Mouse (Mus musculus) stomach, embryonic 16.5 days (tissue): ENCODE data around the gene 4931406C07Rik. TPM values are rescaled to one million over a fixed set of nuclear protein-coding genes. Genes with fewer than 3 reads are reported as not detected.
"Not testable (repeated sequence)": the region's sequence is repeated elsewhere in the genome, so short reads cannot be mapped to it uniquely, and the experiment has no call there.

Source experiments
- ATAC-seq: fragments of 200-750 bp; cut with Nextera tagmentation; 2 replicates; pipeline ENCODE4 v1.8.0; 2017; ENCODE audit warnings: moderate number of reproducible peaks, moderate TSS enrichment; ENCODE audit not compliant: insufficient read depth, low FRiP score
- H3K27ac ChIP-seq: fragments of 300-500 bp; sonication (generic); 2 replicates; pipeline ENCODE4 v1.5.1; 2014; ENCODE audit warnings: low read length
- H3K27me3 ChIP-seq: fragments of 300-500 bp; sonication (generic); 2 replicates; pipeline ENCODE4 v1.6.1; 2014; ENCODE audit warnings: low read length, control low read depth, mixed read lengths; ENCODE audit not compliant: control insufficient read depth, insufficient read depth
- H3K36me3 ChIP-seq: fragments of 300-500 bp; sonication (generic); 2 replicates; pipeline ENCODE4 v1.6.1; 2014; ENCODE audit warnings: low read length; ENCODE audit not compliant: control insufficient read depth, insufficient read depth
- H3K4me1 ChIP-seq: fragments of 300-500 bp; sonication (generic); 2 replicates; pipeline ENCODE4 v1.6.1; 2014; ENCODE audit warnings: low read length, control low read depth, mixed read lengths; ENCODE audit not compliant: control insufficient read depth, insufficient read depth
- H3K4me2 ChIP-seq: fragments of 300-500 bp; sonication (generic); 2 replicates; pipeline ENCODE4 v1.6.1; 2014; ENCODE audit warnings: low read depth, low read length, mixed read lengths
- H3K4me3 ChIP-seq: fragments of 300-500 bp; sonication (generic); replicated peaks from 2 replicates; pipeline ENCODE4 v1.5.1; 2014; ENCODE audit warnings: mild to moderate bottlenecking, low read length
- H3K9ac ChIP-seq: fragments of 300-500 bp; sonication (generic); 2 replicates; pipeline ENCODE4 v1.6.1; 2014; ENCODE audit warnings: low read length
- H3K9me3 ChIP-seq: fragments of 300-500 bp; sonication (generic); replicated peaks from 2 replicates; pipeline ENCODE4 v1.6.1; 2016; ENCODE audit warnings: low read length, control low read depth; ENCODE audit not compliant: control insufficient read depth
- WGBS: fragments of 180-500 bp; shearing (Covaris S2); extraction: QIAGEN DNeasy Blood & Tissue Kit; methylation state at CpG from one replicate; pipeline ENCODE4 v1.1.7; 2014; 5-methylcytosine and 5-hydroxymethylcytosine counted together
- polyA plus RNA-seq: library from polyadenylated mRNA; unstranded; fragments of >200 nt; fragmentation: Nextera tagmentation; extraction: Ambion mirVana; gene quantifications from 2 replicates; pipeline ENCODE4 v1.2.1, GENCODE M21; 2015

Gene 4931406C07Rik
- polyA plus RNA-seq, result 8.9 and 9.0 TPM in 2 replicates

DNA sequence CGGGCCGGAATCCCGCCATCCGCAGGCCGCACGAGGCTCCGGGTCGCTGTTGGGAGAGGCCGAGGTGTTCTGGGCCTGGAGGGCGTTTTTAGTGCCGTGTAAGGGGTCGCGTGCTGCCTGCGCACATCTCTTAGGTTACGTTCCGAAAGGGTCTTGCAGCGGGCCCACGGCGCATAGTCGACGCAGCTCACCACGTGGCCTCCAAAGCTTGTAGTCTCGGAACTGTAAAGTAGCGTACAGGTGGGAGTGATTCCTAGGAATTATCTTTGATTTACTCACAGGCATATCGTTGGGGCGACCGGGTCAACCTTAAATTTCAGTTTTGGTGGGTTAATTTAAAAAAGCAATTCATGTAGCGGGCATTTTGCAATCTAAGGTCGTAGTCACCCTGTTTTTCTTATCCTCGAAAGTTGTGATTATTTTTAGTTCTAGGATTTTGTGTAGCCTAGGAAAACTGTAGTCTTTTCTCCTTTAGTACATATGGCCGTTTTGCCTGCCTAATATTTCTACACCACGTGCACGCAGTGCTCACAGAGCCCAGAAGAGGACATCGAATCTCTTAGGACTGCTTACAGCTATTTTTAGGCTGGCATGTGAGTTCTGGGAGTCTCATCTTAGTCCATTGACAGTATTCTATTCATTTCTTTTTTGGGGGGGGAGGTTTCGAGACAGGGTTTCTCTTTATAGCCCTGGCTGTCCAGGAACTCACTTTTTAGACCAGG, at the start of gene 4931406C07Rik:
Gene 4931406C07Rik (minus strand): TSS at position 51 of the 722 bp plus-strand sequence.
- WGBS, result under 1% methylated on average over 35 of the region's 35 CpGs

DNA sequence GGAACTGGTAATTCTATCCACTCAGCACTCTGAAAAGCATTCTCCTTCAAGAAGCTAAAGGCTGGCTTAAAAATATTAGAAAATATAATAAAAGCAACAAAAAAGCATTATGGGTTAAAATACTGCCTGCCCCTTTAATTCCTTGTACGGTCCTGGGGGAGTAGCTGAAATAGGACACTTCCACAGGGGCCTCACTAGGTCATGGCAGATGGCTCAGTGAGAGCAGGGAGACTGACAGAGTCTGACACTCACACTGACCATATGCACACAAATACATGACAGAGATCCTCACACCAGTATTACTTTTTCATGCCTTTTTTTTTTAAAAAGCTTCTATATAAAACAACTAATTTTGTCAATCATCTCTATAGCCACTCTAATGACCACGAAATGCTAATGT, 43.7 kb upstream of the 4931406C07Rik start:
- WGBS, result 64% methylated on average over 2 of the region's 2 CpGs
- peaks cover 12% of the 10 kb centered on the region; the same call in 1 of the 2 replicates for H3K36me3 ChIP-seq
- no peak overlapping the region for H3K27ac ChIP-seq
- no peaks in the 10 kb centered on the region for H3K4me1 ChIP-seq
- no peak overlapping the region for H3K4me3 ChIP-seq
- H3K4me2 ChIP-seq, result no peak overlapping the region
- no peak for ATAC-seq
- H3K9ac ChIP-seq, result no peak overlapping the region
- no peaks in the 10 kb centered on the region for H3K27me3 ChIP-seq
- no peaks in the 10 kb centered on the region for H3K9me3 ChIP-seq

More for the DNA sequence above, at the start of gene 4931406C07Rik:
- peak within 1 kb of the TSS; percentile 73 for H3K4me2 ChIP-seq
- H3K9me3 ChIP-seq, result no peaks in the 10 kb centered on the region
- peak; percentile 65 for ATAC-seq
- H3K4me1 ChIP-seq, result peaks cover 14% of the 10 kb centered on the region
- peaks cover 18% of the 10 kb centered on the region for H3K36me3 ChIP-seq
- no peaks in the 10 kb centered on the region for H3K27me3 ChIP-seq
- H3K27ac ChIP-seq, result peak within 1 kb of the TSS; percentile 96
- peak within 1 kb of the TSS; percentile 98 for H3K9ac ChIP-seq
- peak within 1 kb of the TSS; percentile 98 for H3K4me3 ChIP-seq

DNA sequence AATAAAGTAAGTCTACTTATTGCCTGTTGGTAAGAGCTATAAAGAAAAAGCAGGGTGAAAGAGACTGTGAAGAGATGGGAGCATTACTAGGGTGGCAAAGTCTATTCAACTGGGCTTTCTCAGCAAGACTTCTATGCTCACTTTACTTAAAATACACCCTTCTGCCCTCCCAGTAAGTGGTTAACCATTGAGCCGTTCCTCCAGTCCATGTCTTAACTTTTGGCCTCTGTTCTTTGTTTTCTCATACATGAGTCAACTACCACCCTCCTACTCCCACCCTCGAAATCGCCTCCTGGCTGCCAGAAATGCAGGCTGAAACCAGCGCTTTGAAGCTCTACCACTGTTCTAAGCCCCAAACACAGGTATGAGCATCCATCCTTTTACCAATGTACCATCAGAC, 31.5 kb upstream of the 4931406C07Rik start:
- no peak overlapping the region for H3K4me2 ChIP-seq
- no peak for ATAC-seq
- no peak overlapping the region for H3K27ac ChIP-seq
- 90% methylated on average over 4 of the region's 4 CpGs for WGBS
- H3K4me1 ChIP-seq, result no peaks in the 10 kb centered on the region
- no peaks in the 10 kb centered on the region for H3K9me3 ChIP-seq
- H3K4me3 ChIP-seq, result no peak overlapping the region
- H3K27me3 ChIP-seq, result no peaks in the 10 kb centered on the region
- no peak overlapping the region for H3K9ac ChIP-seq
- peaks cover 30% of the 10 kb centered on the region for H3K36me3 ChIP-seq

DNA sequence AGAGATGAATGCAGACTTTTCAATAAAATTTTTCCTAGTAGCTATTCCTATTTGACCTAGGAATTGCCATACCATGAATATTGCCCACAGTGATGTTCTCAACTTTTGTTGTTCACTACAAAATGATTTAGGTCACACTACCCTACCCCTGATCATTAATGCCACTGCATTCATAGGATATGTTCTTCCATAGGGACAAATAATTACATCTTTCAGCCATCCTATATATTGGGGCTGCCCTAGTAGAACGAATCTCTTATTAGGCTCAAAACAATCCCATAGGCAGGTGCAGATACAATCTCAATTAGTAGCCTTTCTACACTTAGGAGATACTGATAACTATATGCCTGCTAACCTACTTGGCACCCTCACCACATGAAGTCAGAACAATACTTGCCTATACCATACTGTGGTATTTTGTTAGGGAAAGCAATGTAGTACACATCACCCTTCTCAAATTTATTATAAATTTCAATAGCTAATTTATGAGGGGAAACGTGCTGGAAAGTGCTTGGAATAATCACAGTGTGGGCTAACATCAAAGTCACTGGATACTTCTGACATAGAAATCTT, 12.0 kb upstream of the 4931406C07Rik start:
- ATAC-seq, result no peak
- no peak overlapping the region for H3K27ac ChIP-seq
- H3K4me1 ChIP-seq, result no peaks in the 10 kb centered on the region
- no peaks in the 10 kb centered on the region for H3K9me3 ChIP-seq
- no peaks in the 10 kb centered on the region for H3K27me3 ChIP-seq
- H3K4me2 ChIP-seq, result no peak overlapping the region
- H3K4me3 ChIP-seq, result no peak overlapping the region
- H3K9ac ChIP-seq, result no peak overlapping the region
- 79% methylated on average over 2 of the region's 2 CpGs for WGBS
- H3K36me3 ChIP-seq, result peaks cover 36% of the 10 kb centered on the region

DNA sequence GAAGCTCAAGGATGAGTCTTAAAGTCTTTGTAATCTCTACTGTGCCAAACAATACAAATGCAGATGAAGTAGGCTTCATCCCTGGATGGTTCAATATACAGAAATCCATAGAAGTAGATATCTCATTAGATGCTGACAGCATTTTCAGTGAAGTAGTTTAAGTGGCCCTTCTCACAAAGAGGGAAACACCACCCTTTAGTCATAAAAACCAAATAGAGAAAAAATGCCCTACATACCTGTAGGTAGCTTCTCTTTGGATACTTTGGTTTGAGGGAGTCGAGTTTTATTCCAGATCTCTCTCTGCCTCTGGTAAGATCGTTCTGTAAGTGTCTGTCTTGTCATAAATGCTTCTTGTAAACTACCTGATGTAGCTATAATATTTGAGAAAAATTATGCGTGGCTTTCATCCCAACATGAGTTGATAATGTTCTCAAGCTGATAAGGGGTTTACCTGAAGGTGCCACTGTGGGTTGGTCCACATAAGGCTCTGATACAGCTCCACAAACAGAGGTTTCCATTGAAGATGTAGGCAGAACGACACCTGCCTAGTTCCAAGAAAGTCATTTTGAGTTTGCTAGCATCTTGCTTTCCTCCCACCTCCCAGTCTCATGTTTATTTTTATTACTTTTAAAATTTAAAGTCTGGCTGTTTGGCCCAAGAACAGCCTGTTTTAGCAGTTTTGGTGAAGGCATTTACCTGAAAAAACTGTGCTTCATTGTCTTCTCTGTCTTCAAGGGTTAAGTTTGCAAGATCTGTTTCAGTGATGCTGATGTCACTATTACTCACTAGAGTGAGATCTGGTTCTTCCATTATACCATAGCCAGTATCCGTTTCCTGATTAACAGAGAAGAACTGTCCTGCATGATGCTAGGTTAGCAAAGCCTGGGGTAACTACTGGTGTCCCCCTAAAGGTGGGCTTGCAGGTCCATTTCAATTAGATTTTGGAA, 11.2 kb upstream of the 4931406C07Rik start:
- Histone ChIP-seq H3K27me3 (no peaks in the 10 kb centered on the region), H3K9ac (no peak overlapping the region), H3K9me3 (no peaks in the 10 kb centered on the region), H3K36me3 (peaks cover 33% of the 10 kb centered on the region), H3K4me1 (no peaks in the 10 kb centered on the region), H3K4me3 (no peak overlapping the region), H3K27ac (no peak overlapping the region), H3K4me2 (no peak overlapping the region)
- WGBS, result 60% methylated on average over 5 of the region's 5 CpGs
- ATAC-seq, result no peak

DNA sequence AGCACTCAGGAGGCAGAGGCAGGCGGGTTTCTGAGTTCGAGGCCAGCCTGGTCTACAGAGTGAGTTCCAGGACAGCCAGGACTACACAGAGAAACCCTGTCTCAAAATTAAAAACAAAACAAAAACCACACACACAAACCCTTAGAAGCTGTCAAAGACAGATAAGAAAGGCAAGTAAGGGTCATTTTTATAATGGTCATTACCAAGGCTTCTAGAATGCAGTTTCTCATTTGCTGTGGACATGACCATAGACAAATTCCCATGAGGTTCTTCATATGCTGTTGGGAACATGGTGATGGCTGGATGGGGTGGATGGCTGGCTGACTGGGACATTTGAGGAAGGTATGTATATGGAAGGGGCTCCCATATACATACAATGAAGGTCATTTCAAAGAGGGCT, 10.0 kb upstream of the 4931406C07Rik start:
- not testable (repeated sequence) for ATAC-seq, H3K9ac ChIP-seq

DNA sequence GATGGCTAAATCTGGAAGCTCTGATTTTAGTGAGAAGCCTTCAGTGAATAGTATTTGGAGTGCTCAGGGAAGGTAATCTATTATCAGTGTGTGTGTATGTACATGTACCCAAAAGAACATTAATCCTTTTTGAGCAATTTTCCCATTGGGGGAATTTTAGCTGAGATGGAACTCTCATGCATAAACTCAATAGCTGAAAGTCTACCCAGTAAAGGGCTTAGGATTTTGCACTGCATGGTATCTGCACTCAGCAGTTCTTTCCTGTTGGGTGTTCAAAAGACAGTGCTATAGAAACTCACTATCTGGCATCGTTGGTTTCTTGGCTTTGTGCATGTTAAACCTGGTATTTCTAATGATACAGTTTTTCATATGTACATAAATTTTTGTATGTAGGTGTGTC, 8.4 kb upstream of the 4931406C07Rik start:
- WGBS, result 96% methylated on average over 1 of the region's 1 CpGs
- Histone ChIP-seq H3K9ac (no peak overlapping the region), H3K9me3 (no peaks in the 10 kb centered on the region), H3K36me3 (peaks cover 38% of the 10 kb centered on the region), H3K4me2 (no peak overlapping the region), H3K27me3 (no peaks in the 10 kb centered on the region), H3K27ac (no peak overlapping the region), H3K4me3 (no peak overlapping the region), H3K4me1 (no peaks in the 10 kb centered on the region)
- ATAC-seq, result no peak

More for the DNA sequence above, 10.0 kb upstream of the 4931406C07Rik start:
- no CpG with 5 or more reads among the region's 2 CpGs for WGBS
- H3K27ac ChIP-seq, H3K4me1 ChIP-seq, H3K27me3 ChIP-seq, H3K9me3 ChIP-seq, H3K4me3 ChIP-seq, H3K4me2 ChIP-seq: not testable (repeated sequence)
- H3K36me3 ChIP-seq, result peaks cover 33% of the 10 kb centered on the region

DNA sequence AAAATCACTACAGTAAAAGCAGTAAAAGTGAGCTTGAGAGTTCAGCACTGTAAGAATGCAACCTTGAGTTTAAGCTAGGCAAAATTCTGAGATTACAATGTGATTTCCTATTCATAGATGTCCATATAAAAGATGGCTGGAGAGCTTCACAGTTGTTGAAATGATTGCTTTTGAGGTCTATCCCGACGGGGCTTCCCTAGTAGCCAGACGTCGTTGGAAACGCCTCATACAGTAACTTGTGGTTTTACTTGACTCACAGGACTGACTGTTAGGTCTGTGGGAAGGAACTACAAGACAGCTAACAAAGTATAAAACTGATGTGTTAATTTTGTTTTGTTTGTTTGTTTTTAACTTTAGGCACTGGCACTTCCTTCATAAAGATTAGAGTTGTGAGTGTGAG, 7.4 kb upstream of the 4931406C07Rik start:
- WGBS, result 89% methylated on average over 5 of the region's 5 CpGs
- Histone ChIP-seq H3K9me3 (no peaks in the 10 kb centered on the region), H3K4me1 (peaks cover 4% of the 10 kb centered on the region), H3K4me2 (no peak overlapping the region), H3K27ac (no peak overlapping the region), H3K27me3 (no peaks in the 10 kb centered on the region), H3K9ac (no peak overlapping the region), H3K4me3 (no peak overlapping the region), H3K36me3 (peaks cover 47% of the 10 kb centered on the region)
- ATAC-seq, result no peak
